Mouse (Mus musculus): Measurements from ENCODE around the gene Cnksr3.

The Cnksr3 gene

GRCm38 (mm10) chr10:7076662-7077211 is 135.3 kb downstream of the Cnksr3 start:
- DNase-seq (ENCODE audit: low read depth): no peak

- peak; percentile 66 for DNase-seq (ENCODE audit: low read depth)
These were observed 135.8 kb downstream of the Cnksr3 start for GRCm38 (mm10) chr10:7076201-7076600.

- no peak for DNase-seq (ENCODE audit: low read depth)
These were observed 136.4 kb downstream of the Cnksr3 start for GRCm38 (mm10) chr10:7075661-7076060.

- DNase-seq (ENCODE audit: low read depth): no peak
These were observed 137.8 kb downstream of the Cnksr3 start for GRCm38 (mm10) chr10:7074231-7074630.

- no peak for DNase-seq (ENCODE audit: low read depth)
These were observed 141.1 kb downstream of the Cnksr3 start for GRCm38 (mm10) chr10:7070924-7071323.

GRCm38 (mm10) chr10:7070100-7070835 is 141.8 kb downstream of the Cnksr3 start:
- no peak for DNase-seq (ENCODE audit: low read depth)

- DNase-seq (ENCODE audit: low read depth): no peak
These were observed 142.9 kb downstream of the Cnksr3 start for GRCm38 (mm10) chr10:7069090-7069489.

Data from naive thymus-derived CD4-positive, alpha-beta T cell, adult 2 months (primary cell).